Mouse (Mus musculus): ENCODE results near the gene Slc46a1. TPM values are rescaled to one million over a fixed set of nuclear protein-coding genes. Genes with fewer than 3 reads are reported as not detected.

The Slc46a1 gene
- polyA plus RNA-seq, 1 experiment from 2014 or later: 21.1 TPM

GRCm38 (mm10) chr11:78513106-78513790 is 47.8 kb downstream of the Slc46a1 start:
- Histone ChIP-seq H3K27ac (no peak overlapping the region), H3K4me2 (peak overlapping the region; percentile 87), H3K4me1 (peaks cover 19% of the 10 kb centered on the region), H3K9ac (peak overlapping the region; percentile 93), H3K36me3 (peaks cover 62% of the 10 kb centered on the region), H3K4me3 (replicated peaks) (peak overlapping the region; percentile 82), H3K9me3 (replicated peaks) (no peaks in the 10 kb centered on the region), H3K27me3 (no peaks in the 10 kb centered on the region)
- 77% methylated on average over 3 of the region's 3 CpGs for WGBS
- no peak for ATAC-seq (replicated peaks; ENCODE audit: low FRiP score)

- H3K4me1 ChIP-seq: peaks cover 19% of the 10 kb centered on the region
- no peak for ATAC-seq (replicated peaks; ENCODE audit: low FRiP score)
- no peak overlapping the region for H3K4me3 ChIP-seq (replicated peaks)
- H3K27ac ChIP-seq: no peak overlapping the region
- H3K9me3 ChIP-seq (replicated peaks): no peaks in the 10 kb centered on the region
- peaks cover 67% of the 10 kb centered on the region for H3K36me3 ChIP-seq
- 84% methylated on average over 2 of the region's 2 CpGs for WGBS
- H3K27me3 ChIP-seq: no peaks in the 10 kb centered on the region
- no peak overlapping the region for H3K9ac ChIP-seq
- H3K4me2 ChIP-seq: no peak overlapping the region
Measured at GRCm38 (mm10) chr11:78515549-78516325, 50.2 kb downstream of the Slc46a1 start.

- Histone ChIP-seq H3K36me3 (peaks cover 97% of the 10 kb centered on the region), H3K4me3 (replicated peaks) (no peak overlapping the region), H3K4me2 (no peak overlapping the region), H3K4me1 (no peaks in the 10 kb centered on the region), H3K27ac (no peak overlapping the region), H3K9me3 (replicated peaks) (no peaks in the 10 kb centered on the region), H3K9ac (no peak overlapping the region), H3K27me3 (no peaks in the 10 kb centered on the region)
- WGBS: 91% methylated on average over 10 of the region's 10 CpGs
- no peak for ATAC-seq (replicated peaks; ENCODE audit: low FRiP score)
Measured at GRCm38 (mm10) chr11:78518931-78519330, 53.4 kb downstream of the Slc46a1 start.

Other genes with a start within 250 kb of the Slc46a1 start
- 78.6 and 84.5 TPM in 2 replicates for gene Sdf2, start 220.0 kb upstream of the Slc46a1 start, polyA plus RNA-seq (2015; fragmentation: Nextera tagmentation; extraction: Ambion mirVana)
- gene Supt6, start 219.7 kb upstream of the Slc46a1 start, polyA plus RNA-seq (2015; fragmentation: Nextera tagmentation; extraction: Ambion mirVana): 27.3 and 29.4 TPM in 2 replicates
- 76.0 and 81.8 TPM in 2 replicates for gene 2610507B11Rik, start 203.9 kb upstream of the Slc46a1 start, polyA plus RNA-seq (2015; fragmentation: Nextera tagmentation; extraction: Ambion mirVana)
- gene BC030499, start 174.9 kb upstream of the Slc46a1 start, polyA plus RNA-seq (2015; fragmentation: Nextera tagmentation; extraction: Ambion mirVana): 0.32 and 0.43 TPM in 2 replicates
- gene Spag5, start 164.2 kb upstream of the Slc46a1 start, polyA plus RNA-seq (2015; fragmentation: Nextera tagmentation; extraction: Ambion mirVana): 43.3 and 47.4 TPM in 2 replicates
- gene Aldoc, start 142.7 kb upstream of the Slc46a1 start, polyA plus RNA-seq (2015; fragmentation: Nextera tagmentation; extraction: Ambion mirVana): 6.0 and 6.4 TPM in 2 replicates
- gene Pigs, start 137.3 kb upstream of the Slc46a1 start, polyA plus RNA-seq (2015; fragmentation: Nextera tagmentation; extraction: Ambion mirVana): 77.5 and 86.2 TPM in 2 replicates
- gene Unc119, start 122.2 kb upstream of the Slc46a1 start, polyA plus RNA-seq (2015; fragmentation: Nextera tagmentation; extraction: Ambion mirVana): 40.2 and 44.9 TPM in 2 replicates
- gene Foxn1, start 79.1 kb upstream of the Slc46a1 start, polyA plus RNA-seq (2015; fragmentation: Nextera tagmentation; extraction: Ambion mirVana): 0.10 TPM in 1 of 2 replicates, not detected in the other
- gene Slc13a2, start 43.5 kb upstream of the Slc46a1 start, polyA plus RNA-seq (2015; fragmentation: Nextera tagmentation; extraction: Ambion mirVana): 1.1 and 1.2 TPM in 2 replicates
- 1.5 and 1.8 TPM in 2 replicates for gene Sarm1, start 32.1 kb downstream of the Slc46a1 start, polyA plus RNA-seq (2015; fragmentation: Nextera tagmentation; extraction: Ambion mirVana)
- gene Vtn, start 33.4 kb downstream of the Slc46a1 start, polyA plus RNA-seq (2015; fragmentation: Nextera tagmentation; extraction: Ambion mirVana): 4.5 and 8.1 TPM in 2 replicates
- gene Sebox, start 37.8 kb downstream of the Slc46a1 start, polyA plus RNA-seq (2015; fragmentation: Nextera tagmentation; extraction: Ambion mirVana): not detected in 2 replicates
- gene Tmem199, start 46.5 kb downstream of the Slc46a1 start, polyA plus RNA-seq (2015; fragmentation: Nextera tagmentation; extraction: Ambion mirVana): 56.7 and 57.1 TPM in 2 replicates
- 169 and 171 TPM in 2 replicates for gene Poldip2, start 46.5 kb downstream of the Slc46a1 start, polyA plus RNA-seq (2015; fragmentation: Nextera tagmentation; extraction: Ambion mirVana)
- 81.8 and 88.2 TPM in 2 replicates for gene Tnfaip1, start 70.6 kb downstream of the Slc46a1 start, polyA plus RNA-seq (2015; fragmentation: Nextera tagmentation; extraction: Ambion mirVana)
- gene Ift20, start 70.7 kb downstream of the Slc46a1 start, polyA plus RNA-seq (2015; fragmentation: Nextera tagmentation; extraction: Ambion mirVana): 134 and 145 TPM in 2 replicates
- gene Tmem97, start 85.1 kb downstream of the Slc46a1 start, polyA plus RNA-seq (2015; fragmentation: Nextera tagmentation; extraction: Ambion mirVana): 80.4 and 82.3 TPM in 2 replicates
- gene Nlk, start 231.7 kb downstream of the Slc46a1 start, polyA plus RNA-seq (2015; fragmentation: Nextera tagmentation; extraction: Ambion mirVana): 15.5 and 17.4 TPM in 2 replicates

Measured in kidney, embryonic 15.5 days (tissue).